Mouse (Mus musculus) thymus, adult 18-20 months (tissue): Measurements from ENCODE around the gene Tdrkh.

Experiments
- DNase-seq, 2 experiments: peaks; one replicate each; pipeline ENCODE4 v3.0.0; 2022; ENCODE audit warnings: mixed read lengths in 2 of 2

Gene Tdrkh

DNA sequence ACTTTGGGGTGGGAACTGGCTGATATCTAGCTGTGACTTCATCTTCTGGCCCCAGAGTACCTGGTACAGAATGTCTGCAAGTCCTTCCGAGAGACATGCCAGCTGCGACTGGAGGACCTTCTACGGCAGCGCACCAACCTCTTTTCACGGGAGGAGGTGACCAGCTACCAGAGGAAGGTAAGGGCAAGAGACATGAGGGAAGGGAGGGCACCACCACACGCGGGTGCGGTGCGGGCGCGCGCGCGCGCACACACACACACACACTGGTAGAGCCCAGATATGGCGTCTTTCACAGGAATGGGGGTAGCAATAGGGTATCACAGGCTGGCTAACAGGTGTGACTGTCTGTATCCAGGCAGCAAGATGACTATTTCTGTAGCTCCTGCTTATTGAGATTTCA, 23.7 kb upstream of the Tdrkh start:
- DNase-seq = no peak

GRCm38 (mm10) chr3:94391001-94391400, 22.1 kb upstream of the Tdrkh start:
- no peak for DNase-seq

- no peak for DNase-seq
Observed at GRCm38 (mm10) chr3:94392128-94392527, 20.9 kb upstream of the Tdrkh start.

DNA sequence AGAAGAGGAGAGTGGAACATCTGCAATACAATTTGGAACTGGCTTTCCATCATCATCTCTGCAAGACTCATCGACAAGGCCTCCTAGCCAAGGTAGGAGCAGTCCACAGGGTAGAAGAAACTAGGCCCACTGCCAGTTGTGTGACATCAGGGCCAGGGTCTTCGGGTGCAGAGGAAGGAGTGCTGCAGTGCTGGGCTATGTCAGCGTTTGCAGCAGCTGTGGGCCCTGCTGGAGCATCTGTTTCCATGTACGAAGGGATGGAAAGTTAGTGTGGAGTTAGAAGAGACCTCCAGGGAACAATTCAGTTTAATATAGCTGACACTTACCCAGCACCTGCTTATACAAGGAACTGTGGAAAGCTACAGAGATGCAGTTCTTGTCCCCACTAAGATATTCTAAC, 20.0 kb upstream of the Tdrkh start:
- DNase-seq = no peak

DNA sequence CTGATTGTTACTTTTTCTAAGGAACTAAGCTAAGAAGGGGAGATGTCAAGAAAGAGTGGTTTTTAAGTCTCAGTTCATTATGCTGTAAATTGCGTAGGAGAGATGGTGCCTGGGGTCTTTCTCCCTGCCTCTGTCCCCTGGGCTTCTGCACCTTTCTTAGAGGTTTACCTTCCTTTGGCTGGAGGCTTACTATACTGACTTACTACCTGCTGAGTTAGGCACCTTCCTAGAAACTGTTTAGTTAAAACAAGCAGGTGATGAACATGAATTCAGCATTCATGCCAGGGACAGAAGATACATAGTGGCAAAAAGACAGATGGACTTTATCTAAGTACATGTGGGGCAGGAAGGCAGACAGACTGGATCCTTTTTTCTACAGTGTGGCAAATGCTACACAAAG, 16.7 kb upstream of the Tdrkh start:
- DNase-seq = no peak

DNA sequence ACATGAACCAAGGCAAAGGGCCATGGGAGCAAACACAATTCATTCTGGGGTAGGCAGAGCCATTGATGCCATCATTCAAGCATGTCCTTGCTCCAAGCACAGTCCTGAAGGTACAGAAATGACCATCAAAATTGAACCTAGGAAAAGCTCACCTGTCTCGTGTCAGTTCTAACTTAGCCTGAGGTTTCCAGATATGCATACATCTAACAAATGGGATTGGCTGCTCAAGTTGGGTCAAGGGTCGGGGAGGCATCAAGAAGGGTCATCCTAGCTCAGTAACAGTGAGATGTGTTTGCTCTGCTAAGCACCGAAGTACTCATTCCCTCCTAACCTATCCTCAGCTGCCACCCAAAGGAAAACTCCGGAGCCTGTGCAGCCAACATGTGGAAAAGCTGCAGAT, 16.2 kb upstream of the Tdrkh start:
- DNase-seq = no peak

GRCm38 (mm10) chr3:94398217-94398616, 14.9 kb upstream of the Tdrkh start, which contains the start of gene Lingo4:
TSS of gene Lingo4 (plus strand) at chr3:94398517.
- DNase-seq = peak in 1 of 2 experiments; percentile 14

- DNase-seq = peak; percentile 31 to 52
Observed at GRCm38 (mm10) chr3:94398943-94399481, 14.1 kb upstream of the Tdrkh start.

- no peak for DNase-seq
Observed at GRCm38 (mm10) chr3:94399663-94400310, 13.3 kb upstream of the Tdrkh start.

DNA sequence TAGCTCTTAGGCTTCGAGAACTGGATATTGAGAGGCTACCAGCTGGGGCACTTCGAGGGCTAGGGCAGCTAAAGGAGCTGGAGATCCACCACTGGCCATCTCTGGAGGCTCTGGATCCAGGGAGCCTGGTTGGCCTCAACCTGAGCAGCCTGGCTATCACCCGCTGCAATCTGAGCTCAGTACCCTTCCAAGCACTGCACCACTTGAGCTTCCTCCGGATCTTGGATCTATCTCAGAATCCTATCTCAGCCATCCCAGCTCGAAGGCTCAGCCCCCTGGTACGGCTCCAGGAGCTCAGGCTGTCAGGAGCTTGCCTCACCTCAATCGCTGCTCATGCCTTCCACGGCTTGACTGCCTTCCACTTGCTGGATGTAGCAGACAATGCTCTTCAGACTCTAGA, 10.6 kb upstream of the Tdrkh start:
- DNase-seq = no peak

GRCm38 (mm10) chr3:94404366-94405054, 8.6 kb upstream of the Tdrkh start:
- DNase-seq = no peak

DNA sequence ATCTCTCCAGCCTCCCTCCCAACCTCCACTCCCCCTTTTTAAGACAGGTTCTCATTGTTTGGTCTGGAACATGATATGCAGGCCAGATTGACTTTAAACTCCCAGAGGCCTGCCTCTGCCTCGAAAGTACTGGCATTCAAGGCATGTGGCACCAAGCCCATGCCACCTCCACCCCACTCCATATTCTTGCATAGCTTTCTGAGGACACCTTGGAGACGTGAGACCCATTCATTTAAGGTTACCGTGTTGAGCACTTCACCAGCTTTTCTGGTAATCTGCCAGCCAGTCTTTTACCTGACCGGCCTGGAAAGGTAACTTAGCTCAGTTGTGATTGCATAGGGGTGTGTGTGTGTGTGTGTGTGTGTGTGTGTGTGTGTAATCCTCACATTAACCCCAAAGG, 7.5 kb upstream of the Tdrkh start:
- no peak for DNase-seq

DNA sequence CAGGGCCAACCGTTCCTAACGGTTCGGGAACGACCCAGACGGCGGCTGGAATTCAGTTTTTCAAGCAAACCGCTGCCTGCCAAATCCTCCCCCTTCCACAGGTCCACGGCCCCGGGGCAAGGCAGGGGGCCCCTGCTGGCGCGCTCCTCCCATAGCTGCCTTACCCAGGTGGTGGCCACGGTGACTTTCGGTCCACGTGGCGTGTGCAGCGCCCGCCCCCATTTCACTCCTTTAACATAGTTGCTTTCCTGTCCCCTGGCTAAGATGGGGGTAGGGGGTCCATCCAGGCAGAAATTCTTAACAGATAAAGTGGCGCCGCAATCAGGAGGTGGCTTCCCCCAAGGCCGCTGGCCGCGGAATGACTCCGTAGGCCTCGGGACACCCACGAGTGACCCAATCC, 543 bp upstream of the Tdrkh start:
- DNase-seq = no peak

- DNase-seq = no peak
Observed at GRCm38 (mm10) chr3:94430980-94431379, 17.9 kb downstream of the Tdrkh start.

DNA sequence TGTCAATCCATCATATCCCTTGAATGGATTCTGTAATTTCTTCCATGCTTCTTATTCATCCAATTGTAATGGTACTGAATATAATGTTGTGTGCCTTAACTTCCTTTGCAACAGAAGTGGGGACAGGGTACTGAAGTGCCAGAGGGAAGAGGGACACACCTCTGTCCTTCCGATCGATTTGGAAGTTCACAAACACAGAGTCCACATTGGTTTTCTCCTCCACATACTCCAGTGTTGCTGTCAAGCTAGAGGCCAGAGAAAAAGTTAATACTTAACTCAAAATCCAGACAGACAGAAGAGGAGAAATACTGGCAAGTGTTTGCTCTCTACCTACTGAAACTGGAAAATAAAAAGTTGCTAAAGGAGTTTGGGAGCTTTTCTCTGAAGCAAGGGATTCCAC, 21.2 kb downstream of the Tdrkh start:
- DNase-seq = no peak

DNA sequence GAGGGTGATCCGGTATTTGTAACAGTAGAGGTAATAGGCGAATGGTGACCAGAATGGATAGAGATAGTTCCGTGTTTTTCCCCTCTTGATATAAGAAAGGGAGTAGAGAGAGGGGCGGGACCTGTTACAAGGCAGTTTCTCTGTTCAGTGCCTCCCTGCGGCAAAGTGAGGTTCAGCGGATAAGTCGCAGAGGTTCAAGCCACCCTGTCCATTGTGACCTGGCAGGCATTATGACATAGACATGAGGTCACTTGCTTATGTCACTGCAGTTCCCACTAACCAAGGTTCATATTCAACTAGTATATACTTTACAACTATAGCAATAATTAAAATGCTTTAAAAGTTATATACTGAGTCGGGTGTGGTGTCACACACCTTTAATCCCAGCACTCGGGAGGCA, 23.3 kb downstream of the Tdrkh start:
- no peak for DNase-seq

DNA sequence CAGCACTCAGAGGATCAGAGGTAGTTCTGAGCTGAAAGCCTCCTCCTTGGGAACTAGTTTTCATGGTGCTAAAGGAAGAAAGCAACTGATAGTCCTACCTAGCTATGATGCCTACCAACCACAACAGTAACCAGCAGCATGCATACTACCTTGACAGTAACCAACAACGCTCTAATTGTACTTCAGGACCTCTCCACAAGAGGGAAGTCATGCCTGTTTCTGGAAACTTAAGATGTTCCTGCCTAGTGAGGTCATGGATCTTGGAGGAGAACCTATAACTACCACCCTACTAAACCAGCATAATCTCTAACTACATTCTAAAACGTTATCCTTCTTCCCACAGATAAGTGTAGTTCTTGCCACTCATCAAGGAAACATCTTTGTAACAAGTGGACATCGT, 28.1 kb downstream of the Tdrkh start:
- DNase-seq = no peak

DNA sequence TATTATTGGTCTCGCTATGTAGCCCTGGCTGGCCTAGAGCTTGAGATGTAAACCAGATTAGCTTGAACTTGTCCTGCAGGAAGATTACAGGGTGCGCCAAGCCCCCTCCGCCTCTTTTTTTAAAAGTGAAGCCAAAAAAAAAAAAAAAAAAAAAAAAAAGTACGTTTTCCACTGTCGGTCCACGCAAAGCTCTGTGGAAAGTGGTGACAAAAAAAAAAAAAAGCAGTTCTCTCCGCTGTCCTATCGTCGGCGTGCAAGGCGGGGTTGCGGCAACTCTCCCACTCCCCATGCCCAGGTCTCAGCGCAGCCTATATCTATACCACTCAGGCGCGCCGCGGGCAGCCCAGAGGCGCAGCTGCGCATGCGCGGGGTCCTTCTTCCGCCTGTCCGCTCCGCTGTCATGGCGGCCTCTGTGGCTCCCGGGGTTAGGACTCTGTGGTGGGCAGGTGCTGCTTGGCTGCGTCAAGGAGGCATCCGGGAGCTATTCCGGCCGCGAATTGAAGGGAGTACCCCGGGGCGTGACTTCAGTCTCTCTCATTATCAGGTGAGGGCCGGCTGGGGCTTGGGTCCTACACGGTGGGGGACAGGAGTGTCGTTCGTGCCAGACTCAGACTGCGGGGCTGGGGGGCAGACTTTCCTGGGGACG, 30.0 kb downstream of the Tdrkh start, which contains the start of gene Mrpl9:
Gene Mrpl9, plus strand, starts transcription at position 368 of the 646 bp plus-strand sequence.
- DNase-seq = peak; percentile 92

- DNase-seq = no peak
Observed at GRCm38 (mm10) chr3:94443597-94443964, 30.5 kb downstream of the Tdrkh start, which contains the start of gene Oaz3. TSS of gene Oaz3 (minus strand) at chr3:94443915.

DNA sequence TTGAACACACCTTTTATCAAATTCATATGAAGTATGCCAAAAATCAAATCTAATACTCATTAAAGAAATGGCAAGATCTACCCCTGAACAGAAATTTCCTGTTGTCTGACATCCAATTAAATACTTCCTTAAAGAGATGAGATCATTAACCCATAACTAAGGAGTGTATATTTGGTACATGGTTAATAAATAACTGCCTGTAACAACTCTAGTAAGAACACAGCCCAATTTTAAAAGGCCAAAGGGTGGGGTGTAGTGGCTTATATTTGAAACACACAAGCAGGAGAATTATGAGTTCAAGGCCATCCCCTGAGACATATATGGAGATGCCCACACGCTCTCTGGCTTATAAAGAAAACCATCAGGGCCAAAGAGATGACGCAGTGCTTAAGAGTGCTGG, 36.3 kb downstream of the Tdrkh start:
- DNase-seq = no peak

- peak; percentile 50 to 64 for DNase-seq
Observed at GRCm38 (mm10) chr3:94456529-94457000, 43.5 kb downstream of the Tdrkh start.

DNA sequence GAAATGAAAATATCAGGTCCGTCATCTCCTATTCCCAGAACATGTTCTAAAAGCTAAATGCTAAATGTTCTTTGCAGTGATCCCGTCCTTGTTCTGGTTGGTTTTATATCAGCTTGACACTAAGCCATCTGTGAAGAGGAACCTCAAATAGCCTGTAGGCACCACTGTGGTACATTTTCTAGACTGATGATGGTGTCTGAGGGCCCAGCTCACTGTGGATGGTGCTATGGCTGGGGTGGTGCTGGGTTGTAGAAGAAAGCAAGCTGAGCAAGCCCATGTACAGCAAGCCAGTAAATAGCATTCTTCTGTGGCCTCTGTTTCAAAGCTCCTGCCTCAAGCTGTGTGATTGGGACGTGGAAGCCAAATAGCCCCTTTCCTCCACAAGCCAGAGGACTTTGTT, 44.0 kb downstream of the Tdrkh start:
- no peak for DNase-seq

- DNase-seq = no peak
Observed at GRCm38 (mm10) chr3:94459834-94460233, 46.8 kb downstream of the Tdrkh start.
